Mouse (Mus musculus) intestine, embryonic 16.5 days (tissue): ENCODE results near the gene Hspg2. TPM values are rescaled to one million over a fixed set of nuclear protein-coding genes. Genes with fewer than 3 reads are reported as not detected.

Experiments
- ATAC-seq: fragments of 200-750 bp; cut with Nextera tagmentation; 2 replicates; pipeline ENCODE4 v1.8.0; 2017; ENCODE audit warnings: moderate TSS enrichment, moderate library complexity
- H3K27ac ChIP-seq: fragments of 300-500 bp; sonication (generic); 2 replicates; pipeline ENCODE4 v1.5.1; 2014; ENCODE audit warnings: mild to moderate bottlenecking, low read length
- H3K27me3 ChIP-seq: fragments of 300-500 bp; sonication (generic); replicated peaks from 2 replicates; pipeline ENCODE4 v1.6.1; 2014; ENCODE audit warnings: low read length, control low read depth, mixed read lengths; ENCODE audit not compliant: control insufficient read depth, insufficient read depth
- H3K36me3 ChIP-seq: fragments of 300-500 bp; sonication (generic); 2 replicates; pipeline ENCODE4 v1.6.1; 2014; ENCODE audit warnings: low read length, control low read depth; ENCODE audit not compliant: control insufficient read depth, insufficient read depth
- H3K4me1 ChIP-seq: fragments of 300-500 bp; sonication (generic); 2 replicates; pipeline ENCODE4 v1.6.1; 2014; ENCODE audit warnings: low read length, control low read depth, mixed read lengths; ENCODE audit not compliant: control insufficient read depth, insufficient read depth
- H3K4me2 ChIP-seq: fragments of 300-500 bp; sonication (generic); 2 replicates; pipeline ENCODE4 v1.6.1; 2014; ENCODE audit warnings: low read depth, low read length, control low read depth
- H3K4me3 ChIP-seq: fragments of 300-500 bp; sonication (generic); 2 replicates; pipeline ENCODE4 v1.5.1; 2014; ENCODE audit warnings: mild to moderate bottlenecking, low read length
- H3K9ac ChIP-seq: fragments of 300-500 bp; sonication (generic); 2 replicates; pipeline ENCODE4 v1.6.1; 2014; ENCODE audit warnings: low read depth, low read length
- H3K9me3 ChIP-seq: fragments of 300-500 bp; sonication (generic); 2 replicates; pipeline ENCODE4 v1.6.1; 2016; ENCODE audit warnings: low read length, control low read depth; ENCODE audit not compliant: control insufficient read depth
- WGBS: fragments of 180-500 bp; shearing (Covaris S2); extraction: QIAGEN DNeasy Blood & Tissue Kit; methylation state at CpG from one replicate; pipeline ENCODE4 v1.1.7; 2014; 5-methylcytosine and 5-hydroxymethylcytosine counted together
- polyA plus RNA-seq: library from polyadenylated mRNA; unstranded; fragments of >200 nt; fragmentation: Nextera tagmentation; extraction: Ambion mirVana; gene quantifications from 2 replicates; pipeline ENCODE4 v1.2.1, GENCODE M21; 2015

The Hspg2 gene
- polyA plus RNA-seq, 1 experiment from 2014 or later: 24.5 TPM

- ATAC-seq: no peak
- Histone ChIP-seq H3K9ac (no peak overlapping the region), H3K4me1 (peaks cover 39% of the 10 kb centered on the region), H3K9me3 (no peaks in the 10 kb centered on the region), H3K36me3 (peaks cover 9% of the 10 kb centered on the region; the same call in 1 of the 2 replicates), H3K4me3 (no peak overlapping the region), H3K27ac (no peak overlapping the region; the same call in 1 of the 2 replicates), H3K27me3 (no peaks in the 10 kb centered on the region), H3K4me2 (no peak overlapping the region)
- WGBS: 86% methylated on average over 10 of the region's 10 CpGs
These were observed 33.6 kb downstream of the Hspg2 start for GRCm38 (mm10) chr4:137502183-137502582.

GRCm38 (mm10) chr4:137502801-137503200 is 34.2 kb downstream of the Hspg2 start:
- no peaks in the 10 kb centered on the region for H3K9me3 ChIP-seq
- H3K4me2 ChIP-seq: no peak overlapping the region
- H3K9ac ChIP-seq: peak overlapping the region; percentile 6; the same call in 1 of the 2 replicates
- H3K4me3 ChIP-seq: no peak overlapping the region
- H3K27ac ChIP-seq: no peak overlapping the region; the same call in 1 of the 2 replicates
- WGBS: 83% methylated on average over 7 of the region's 7 CpGs
- no peak for ATAC-seq
- H3K36me3 ChIP-seq: peaks cover 9% of the 10 kb centered on the region; the same call in 1 of the 2 replicates
- no peaks in the 10 kb centered on the region for H3K27me3 ChIP-seq
- H3K4me1 ChIP-seq: peaks cover 33% of the 10 kb centered on the region

GRCm38 (mm10) chr4:137503509-137503971 is 35.0 kb downstream of the Hspg2 start:
- ATAC-seq: peak; percentile 32; the same call in 1 of the 2 replicates
- Histone ChIP-seq H3K27ac (no peak overlapping the region), H3K9ac (peak overlapping the region; percentile 6; the same call in 1 of the 2 replicates), H3K36me3 (peaks cover 9% of the 10 kb centered on the region; the same call in 1 of the 2 replicates), H3K27me3 (no peaks in the 10 kb centered on the region), H3K9me3 (no peaks in the 10 kb centered on the region), H3K4me1 (peaks cover 26% of the 10 kb centered on the region), H3K4me3 (no peak overlapping the region), H3K4me2 (no peak overlapping the region)
- 61% methylated on average over 6 of the region's 6 CpGs for WGBS

GRCm38 (mm10) chr4:137506629-137507028 is 38.1 kb downstream of the Hspg2 start:
- H3K4me1 ChIP-seq: 0 out of 2 replicates have a peak, but pooled peaks cover 8% of the 10 kb centered on the region
- H3K9ac ChIP-seq: no peak overlapping the region
- 83% methylated on average over 10 of the region's 10 CpGs for WGBS
- no peak overlapping the region for H3K4me3 ChIP-seq
- peaks cover 9% of the 10 kb centered on the region; the same call in 1 of the 2 replicates for H3K36me3 ChIP-seq
- no peak overlapping the region for H3K4me2 ChIP-seq
- H3K27me3 ChIP-seq: no peaks in the 10 kb centered on the region
- no peak for ATAC-seq
- no peaks in the 10 kb centered on the region for H3K9me3 ChIP-seq
- no peak overlapping the region for H3K27ac ChIP-seq

GRCm38 (mm10) chr4:137509528-137509927 is 41.0 kb downstream of the Hspg2 start:
- 73% methylated on average over 9 of the region's 9 CpGs for WGBS
- H3K36me3 ChIP-seq: 0 out of 2 replicates have a peak, but pooled peaks cover 8% of the 10 kb centered on the region
- no peak for ATAC-seq
- H3K4me2 ChIP-seq: no peak overlapping the region
- no peak overlapping the region for H3K27ac ChIP-seq
- H3K4me1 ChIP-seq: no peaks in the 10 kb centered on the region
- no peaks in the 10 kb centered on the region for H3K27me3 ChIP-seq
- no peaks in the 10 kb centered on the region for H3K9me3 ChIP-seq
- no peak overlapping the region for H3K4me3 ChIP-seq
- no peak overlapping the region for H3K9ac ChIP-seq

GRCm38 (mm10) chr4:137510021-137510696 is 41.6 kb downstream of the Hspg2 start:
- Histone ChIP-seq H3K4me2 (no peak overlapping the region), H3K9me3 (no peaks in the 10 kb centered on the region), H3K27me3 (no peaks in the 10 kb centered on the region), H3K4me1 (no peaks in the 10 kb centered on the region), H3K36me3 (peaks cover 8% of the 10 kb centered on the region; the same call in 1 of the 2 replicates), H3K27ac (no peak overlapping the region), H3K9ac (no peak overlapping the region), H3K4me3 (no peak overlapping the region)
- WGBS: 83% methylated on average over 15 of the region's 15 CpGs
- no peak for ATAC-seq

GRCm38 (mm10) chr4:137512897-137513296 is 44.3 kb downstream of the Hspg2 start:
- H3K27me3 ChIP-seq: no peaks in the 10 kb centered on the region
- H3K9me3 ChIP-seq: no peaks in the 10 kb centered on the region
- H3K4me1 ChIP-seq: no peaks in the 10 kb centered on the region
- no peak overlapping the region for H3K4me2 ChIP-seq
- no peak for ATAC-seq
- no peak overlapping the region for H3K9ac ChIP-seq
- peaks cover 8% of the 10 kb centered on the region; the same call in 1 of the 2 replicates for H3K36me3 ChIP-seq
- WGBS: 83% methylated on average over 6 of the region's 6 CpGs
- no peak overlapping the region for H3K4me3 ChIP-seq
- H3K27ac ChIP-seq: no peak overlapping the region

GRCm38 (mm10) chr4:137517989-137518691 is 49.6 kb downstream of the Hspg2 start:
- H3K27me3 ChIP-seq: no peaks in the 10 kb centered on the region
- H3K27ac ChIP-seq: no peak overlapping the region
- peaks cover 22% of the 10 kb centered on the region for H3K36me3 ChIP-seq
- no peaks in the 10 kb centered on the region for H3K9me3 ChIP-seq
- H3K4me3 ChIP-seq: no peak overlapping the region
- ATAC-seq: no peak
- H3K9ac ChIP-seq: no peak overlapping the region
- WGBS: 83% methylated on average over 36 of the region's 36 CpGs
- no peaks in the 10 kb centered on the region for H3K4me1 ChIP-seq
- H3K4me2 ChIP-seq: no peak overlapping the region

GRCm38 (mm10) chr4:137518746-137519145 is 50.2 kb downstream of the Hspg2 start:
- Histone ChIP-seq H3K4me1 (no peaks in the 10 kb centered on the region), H3K27ac (no peak overlapping the region), H3K9me3 (no peaks in the 10 kb centered on the region), H3K9ac (no peak overlapping the region), H3K27me3 (no peaks in the 10 kb centered on the region), H3K36me3 (peaks cover 21% of the 10 kb centered on the region), H3K4me3 (no peak overlapping the region), H3K4me2 (no peak overlapping the region)
- 95% methylated on average over 14 of the region's 14 CpGs for WGBS
- no peak for ATAC-seq
